Mouse (Mus musculus): ENCODE data around the gene E2f1.

E2f1 gene

DNA sequence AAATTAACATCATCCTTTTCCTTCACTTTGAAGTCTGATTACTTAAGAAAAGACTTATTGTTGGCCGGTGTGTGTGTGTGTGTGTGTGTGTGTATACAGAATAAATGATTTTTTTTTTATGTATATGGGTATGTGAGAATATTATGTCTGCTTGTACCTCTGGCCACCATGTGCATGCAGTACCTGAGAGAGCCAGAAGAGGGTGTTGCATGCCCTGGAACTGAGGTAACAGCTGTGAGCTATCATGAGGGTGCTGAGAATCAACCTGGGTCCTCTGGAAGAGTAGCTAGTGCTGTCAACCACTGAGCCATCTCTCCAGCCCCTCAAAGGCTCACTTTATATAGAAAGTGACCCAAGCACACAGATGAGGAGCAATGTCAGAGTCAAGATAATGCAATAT lies 11.7 kb upstream of the E2f1 start:
- no peak for DNase-seq

DNA sequence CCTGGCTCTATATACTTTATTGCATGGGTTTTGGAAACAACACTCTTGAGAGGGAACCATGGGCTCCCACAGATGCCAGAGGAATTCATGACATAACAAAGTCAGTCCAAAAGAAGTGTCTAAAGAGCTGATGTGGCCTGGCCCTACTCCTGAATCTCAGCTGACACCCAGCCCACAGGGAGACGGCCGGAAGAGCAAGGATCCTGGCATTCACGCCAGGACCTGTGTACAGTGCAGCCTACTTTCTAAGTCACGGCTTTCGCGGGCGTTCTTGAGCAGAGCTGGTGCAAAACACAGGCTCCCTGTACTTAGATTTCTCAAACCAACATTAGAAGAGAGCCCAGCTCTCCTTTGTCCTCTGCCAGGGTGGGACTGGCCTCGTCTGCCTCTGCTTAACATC lies 10.9 kb upstream of the E2f1 start:
- no peak for DNase-seq

DNA sequence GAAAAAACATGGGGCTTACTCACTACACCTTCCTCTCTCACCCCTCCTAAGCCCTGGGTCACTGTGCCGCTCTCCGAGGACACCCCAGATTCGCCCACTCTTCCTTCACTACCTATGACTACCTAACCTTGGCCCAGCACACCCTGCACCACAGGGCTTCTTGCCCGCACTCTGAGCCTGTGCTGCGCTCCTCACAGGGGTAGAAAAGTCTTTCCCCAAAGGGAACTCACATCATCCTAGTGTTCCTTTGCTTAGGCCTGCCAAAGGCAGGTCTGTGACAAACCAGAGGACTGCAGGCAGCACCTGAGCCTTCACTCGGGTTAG lies 8.0 kb upstream of the E2f1 start:
- no peak for DNase-seq

DNA sequence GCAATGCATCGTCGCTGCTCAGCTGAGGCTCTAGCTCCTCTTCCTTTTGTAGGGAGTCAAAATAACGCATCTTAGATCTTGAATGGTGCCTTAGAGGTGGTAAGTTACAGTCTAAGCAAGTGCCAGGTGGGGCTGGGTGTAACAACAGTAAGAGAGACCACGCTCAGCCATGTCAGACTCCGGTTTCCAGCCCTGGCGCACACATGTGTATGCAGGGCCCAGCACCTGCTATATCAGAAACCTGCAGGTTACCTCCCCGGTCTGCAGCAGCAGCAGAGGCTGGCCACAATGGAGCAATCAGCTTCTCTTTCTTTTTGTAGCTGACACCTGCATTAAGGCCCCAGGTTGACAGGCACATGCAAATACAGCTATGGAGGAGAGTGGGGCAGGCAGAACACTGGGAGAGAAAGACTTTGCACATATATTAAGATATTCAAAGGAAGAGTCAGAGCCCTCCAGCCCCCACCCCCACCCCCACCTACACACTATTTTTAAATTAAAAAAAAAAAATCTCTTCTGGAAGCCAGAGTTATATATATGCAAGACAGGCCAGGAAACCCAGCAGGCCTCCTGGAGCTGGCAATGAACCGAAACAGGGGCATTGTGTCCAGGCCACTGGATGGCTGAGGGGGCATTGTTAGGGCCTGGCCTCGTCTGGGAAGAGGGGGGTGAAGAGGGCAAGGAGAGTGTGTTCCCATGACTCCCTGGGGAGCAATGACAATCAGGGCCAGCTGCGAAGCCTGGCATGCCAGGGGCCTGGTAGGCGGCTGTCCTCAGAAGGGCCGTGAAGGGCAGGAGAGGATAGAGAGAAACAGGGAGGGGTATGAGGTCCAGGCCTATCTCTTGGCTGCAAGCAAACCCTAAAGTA lies 7.4 kb upstream of the E2f1 start:
- no peak for DNase-seq

DNA sequence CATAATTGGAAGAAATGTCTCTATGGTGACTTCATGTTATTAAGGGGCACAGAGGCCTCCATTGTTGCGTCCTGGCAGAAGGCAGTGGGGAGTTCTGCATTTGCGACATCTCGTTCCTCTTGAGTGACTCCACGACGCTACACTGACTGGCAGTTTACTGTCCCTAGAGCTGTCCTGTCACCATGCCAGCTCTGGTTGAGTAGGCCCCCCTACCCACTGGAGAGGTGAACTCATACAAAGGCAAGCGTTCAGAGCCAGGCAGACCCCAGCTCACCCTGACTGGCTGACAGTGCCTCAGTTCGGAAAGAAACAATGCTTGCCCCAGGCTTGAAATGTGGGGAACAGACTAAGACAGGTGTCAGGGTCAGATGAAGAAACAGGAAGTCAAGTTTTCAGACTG lies 4.6 kb upstream of the E2f1 start:
- DNase-seq = no peak

DNA sequence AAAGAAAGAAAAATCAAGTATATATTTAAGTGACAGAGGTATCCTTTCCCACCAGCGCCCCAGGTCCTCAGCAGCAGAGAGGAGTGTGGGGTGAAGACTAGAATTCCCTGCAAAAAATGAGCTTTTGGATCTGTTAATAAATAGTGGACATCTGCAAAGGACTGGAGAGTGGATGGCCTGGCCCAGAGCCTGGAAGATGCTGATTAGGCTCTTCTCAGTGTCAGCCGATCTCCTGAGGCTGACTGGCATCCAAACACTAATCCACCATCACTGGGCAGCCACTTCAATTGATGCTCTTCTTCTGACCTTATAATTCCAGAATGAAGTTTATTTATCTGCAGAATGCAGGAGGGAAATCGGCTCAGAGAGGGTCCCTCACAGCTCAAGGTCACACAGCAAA lies 3.3 kb upstream of the E2f1 start:
- no peak for DNase-seq

DNA sequence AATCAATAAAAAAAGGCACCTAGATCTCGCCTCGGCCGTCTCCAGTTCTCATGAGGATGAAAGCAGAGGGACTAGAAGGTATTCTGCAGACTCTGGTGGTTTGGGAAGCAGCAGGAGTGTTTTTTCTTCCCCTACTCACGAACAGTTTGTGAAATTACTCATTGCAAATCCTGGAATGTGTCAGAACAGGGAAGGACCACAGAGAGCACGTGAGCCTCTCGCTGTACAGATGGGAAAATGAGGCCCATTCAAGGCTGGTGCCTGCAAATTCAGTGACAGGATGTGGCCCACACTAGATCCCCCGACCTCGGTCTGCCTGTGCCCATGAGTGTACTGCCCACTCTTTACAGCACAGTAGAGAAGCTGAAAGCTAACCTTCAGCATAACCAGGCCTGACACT lies 2.3 kb upstream of the E2f1 start:
- no peak for DNase-seq

DNA sequence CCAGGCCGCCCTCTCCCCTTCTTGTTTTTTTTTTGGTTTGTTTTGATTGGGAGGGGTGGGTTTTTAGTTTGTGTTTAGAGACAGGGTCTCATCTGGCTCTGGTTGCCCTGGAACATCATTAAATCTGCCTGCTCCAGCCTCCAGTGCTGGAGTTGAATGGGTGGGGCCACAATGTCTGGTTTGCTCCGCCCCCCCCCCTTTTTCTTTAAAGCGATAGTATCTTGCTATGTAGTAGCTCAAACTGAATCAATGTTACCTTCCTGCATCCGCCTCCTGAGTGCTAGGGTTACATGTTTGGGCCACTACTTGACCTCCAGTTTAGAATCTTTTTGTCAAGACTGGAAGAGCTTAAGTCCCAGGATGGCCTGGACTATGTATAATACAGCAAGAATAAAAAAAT lies 1.6 kb upstream of the E2f1 start:
- DNase-seq = no peak

DNA sequence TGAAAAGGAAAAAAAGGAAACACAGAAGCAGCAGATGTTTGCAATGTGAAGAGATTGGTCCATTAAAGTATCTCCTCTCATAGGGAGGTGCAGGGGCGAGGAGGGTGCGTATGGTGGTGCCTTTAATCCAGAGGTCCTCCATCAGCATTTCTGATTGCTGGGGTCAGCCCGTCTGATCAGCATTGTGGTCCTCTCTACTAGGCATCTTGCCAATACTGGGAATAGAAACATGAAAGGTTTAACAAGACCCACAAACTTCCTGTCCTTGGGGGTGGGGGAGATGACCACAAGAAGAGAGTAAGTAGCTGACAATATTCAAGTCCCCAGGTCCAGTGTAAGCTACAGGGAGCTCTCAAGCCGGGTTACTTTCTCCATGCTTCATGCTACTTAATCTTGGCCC lies 974 bp upstream of the E2f1 start:
- no peak for DNase-seq

DNA sequence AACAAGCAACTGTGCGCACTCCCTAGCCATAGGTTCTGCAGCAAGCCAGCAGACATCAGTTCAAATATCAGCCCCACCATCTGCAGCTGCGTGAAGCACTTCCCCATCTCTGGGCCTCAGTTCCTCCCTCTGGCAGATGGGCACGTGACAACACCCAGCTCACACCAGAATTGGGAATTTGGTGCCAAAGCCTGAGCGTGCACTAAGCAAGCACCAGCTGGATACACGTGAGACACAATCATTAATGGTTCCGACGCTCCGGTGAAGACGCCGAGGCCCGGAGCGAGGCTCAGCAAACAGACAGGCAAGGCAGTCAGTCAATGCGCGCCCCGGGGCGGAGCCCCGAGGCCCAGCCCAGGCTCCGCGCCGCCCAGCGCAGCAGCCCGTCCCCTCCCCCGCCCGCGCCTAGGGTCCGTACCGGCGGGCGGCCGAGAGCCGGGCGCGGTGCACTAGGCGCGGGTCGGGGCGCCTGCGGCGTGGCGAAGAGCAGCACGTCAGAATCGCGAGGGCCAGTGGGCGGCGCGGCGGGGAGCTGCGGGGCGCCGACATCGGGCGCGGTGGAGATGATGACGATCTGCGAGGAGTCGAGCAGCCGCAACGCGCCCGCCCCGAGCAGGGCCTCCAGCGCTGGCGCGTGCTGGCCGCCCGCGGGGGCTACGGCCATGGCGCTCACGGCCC lies 482 bp downstream of the E2f1 start:
- no peak for DNase-seq

DNA sequence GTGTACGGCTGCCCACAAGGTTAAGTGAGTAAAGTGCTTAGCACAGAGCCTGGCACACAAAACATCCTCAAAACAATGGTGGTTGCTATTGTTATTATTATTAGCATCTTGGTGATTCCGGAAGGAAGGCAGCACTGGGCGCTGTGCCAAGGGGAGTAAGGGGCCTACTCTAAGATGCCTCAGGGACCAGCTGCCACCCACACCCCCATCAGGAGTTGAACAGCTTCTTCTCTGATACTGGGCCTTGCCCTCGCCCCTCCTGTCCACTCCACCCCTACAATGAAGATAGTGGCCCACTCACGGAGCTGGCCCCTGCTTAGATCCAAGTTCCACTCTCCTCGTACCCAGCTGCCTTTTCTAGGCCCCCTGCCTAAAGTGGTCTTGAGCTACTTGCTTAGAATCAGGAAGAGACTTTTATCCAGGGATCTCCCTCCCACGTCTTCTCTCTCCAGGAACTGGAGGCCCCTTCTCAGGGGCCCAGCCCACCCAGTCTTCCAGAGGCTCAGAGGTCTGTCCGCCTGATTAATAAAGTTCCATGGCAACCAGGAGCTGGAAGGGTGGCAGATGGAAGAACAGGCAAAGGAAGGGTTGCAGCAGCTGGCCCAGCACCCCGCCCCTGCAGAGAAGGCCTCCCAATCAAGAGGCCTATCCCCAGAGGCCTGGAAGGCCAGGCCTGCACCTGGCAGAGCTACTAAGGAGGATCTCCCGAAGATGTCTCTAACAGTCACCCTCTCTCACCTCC lies 1.2 kb downstream of the E2f1 start:
- DNase-seq = no peak

DNA sequence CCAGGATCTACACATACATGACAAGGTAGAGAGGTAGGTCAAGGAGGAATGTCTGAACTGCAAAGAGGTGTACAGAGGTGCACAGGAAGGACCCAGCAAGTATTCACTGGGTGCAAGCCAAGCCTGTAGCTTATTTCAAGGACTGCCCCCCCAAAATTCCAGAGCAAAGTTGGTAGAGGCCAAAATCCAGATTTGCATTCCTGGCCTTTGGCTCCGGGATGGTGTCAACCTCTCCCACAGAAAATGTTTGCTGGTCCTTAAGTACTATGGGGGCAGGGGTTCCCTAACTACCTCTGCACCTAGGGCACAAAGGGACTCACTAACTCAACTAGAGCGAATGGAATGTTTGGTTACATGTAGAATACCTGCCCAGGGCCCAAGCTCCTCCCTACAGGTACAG lies 1.9 kb downstream of the E2f1 start:
- no peak for DNase-seq

DNA sequence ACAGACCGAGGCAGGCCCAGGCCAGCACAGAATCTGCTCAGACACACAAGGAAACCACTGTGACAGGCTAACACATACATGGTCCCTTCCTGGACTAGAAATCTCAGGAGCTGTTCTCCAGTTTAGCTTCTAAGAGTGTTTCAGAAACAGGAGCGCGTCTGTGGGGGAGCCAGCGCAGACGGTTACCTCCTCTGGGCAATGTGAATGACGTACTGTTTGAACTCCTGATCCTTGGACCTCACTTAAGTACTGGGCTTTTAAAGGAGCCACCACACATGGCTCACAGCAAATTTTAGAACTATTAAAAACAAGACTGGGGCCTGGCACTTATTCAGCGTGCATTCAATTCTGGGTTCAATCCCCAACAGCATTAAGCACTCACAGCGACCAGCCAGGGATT lies 3.1 kb downstream of the E2f1 start:
- peak; percentile 46 for DNase-seq

DNA sequence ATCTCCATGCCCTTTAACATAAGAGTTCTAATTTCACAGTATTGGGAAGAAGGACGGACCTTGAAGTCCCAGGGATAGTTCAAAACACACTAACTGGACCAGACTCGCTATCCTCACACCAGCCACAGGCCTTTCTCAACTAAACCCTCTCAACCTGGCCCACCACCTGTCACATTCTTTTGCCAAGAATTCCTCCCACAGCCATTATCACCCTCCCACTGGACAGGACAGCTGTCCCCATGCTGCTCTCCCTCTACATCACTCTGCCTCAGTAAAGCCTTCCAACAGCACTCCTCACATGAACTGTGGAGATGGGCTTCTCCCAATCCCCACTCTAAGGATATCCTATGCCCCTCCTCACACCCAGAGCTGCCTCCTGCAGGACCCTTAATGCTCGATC lies 4.1 kb downstream of the E2f1 start:
- no peak for DNase-seq

DNA sequence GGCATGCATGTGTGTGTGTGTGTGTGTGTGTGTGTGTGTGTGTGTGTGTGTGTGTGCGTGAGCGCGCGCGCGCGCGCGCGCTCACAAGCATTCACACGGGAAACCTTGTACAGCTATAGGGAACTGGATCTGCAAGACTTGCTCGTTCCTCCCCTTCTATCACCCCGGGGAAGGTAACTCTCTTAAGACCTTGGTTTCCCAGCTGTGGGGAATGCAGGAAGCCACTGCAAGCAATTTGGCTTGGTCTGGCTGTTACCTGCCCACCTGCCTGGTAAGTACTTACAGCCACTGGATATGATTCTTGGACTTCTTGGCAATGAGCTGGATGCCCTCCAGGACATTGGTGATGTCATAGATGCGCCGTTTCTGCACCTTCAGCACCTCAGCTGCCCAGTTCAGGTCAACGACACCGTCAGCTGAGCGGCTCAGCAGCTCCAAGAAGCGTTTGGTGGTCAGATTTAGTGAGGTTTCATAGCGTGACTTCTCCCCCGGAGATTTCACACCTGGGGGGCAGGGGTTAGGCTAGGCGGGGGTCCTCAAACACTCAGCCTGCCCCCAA lies 6.0 kb downstream of the E2f1 start:
- peak; percentile 80 for DNase-seq

DNA sequence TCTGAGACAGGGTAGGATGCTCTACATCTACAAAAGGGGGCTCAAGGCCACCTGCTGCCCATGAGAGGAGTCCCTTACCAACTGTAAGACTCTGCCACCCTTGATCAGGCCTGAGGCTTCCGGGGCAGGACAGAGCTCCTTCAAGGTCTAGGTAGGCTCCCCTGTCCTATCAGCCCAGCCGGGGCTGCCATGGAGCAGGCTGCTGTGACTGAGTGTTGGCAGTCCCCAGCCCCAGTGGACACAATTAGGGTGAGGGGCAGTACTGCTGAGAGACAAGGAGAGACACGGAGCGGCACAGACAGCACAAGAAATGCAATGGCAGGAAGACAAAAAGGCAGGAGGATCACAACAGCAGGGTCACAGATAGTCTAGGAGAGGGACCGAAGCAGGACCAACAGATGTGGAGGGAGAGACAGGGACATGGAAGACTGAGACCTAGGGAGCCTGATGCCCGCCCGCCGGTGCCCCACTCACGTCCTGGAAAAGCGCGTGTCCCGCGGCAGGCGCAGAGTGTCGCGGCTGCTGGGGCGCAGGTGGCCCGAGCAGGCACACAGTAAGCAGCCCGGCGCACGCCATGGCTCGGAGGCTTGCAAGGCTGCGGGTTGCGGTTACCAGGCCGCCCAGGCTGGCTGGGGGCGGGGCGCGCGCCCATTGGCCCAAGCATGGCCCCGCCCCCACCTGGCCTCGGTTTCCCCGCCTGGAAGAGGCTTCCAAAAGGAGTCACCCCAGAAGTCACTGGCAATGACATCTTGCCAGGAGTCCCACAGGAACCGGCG lies 11.2 kb downstream of the E2f1 start, which contains the start of gene Necab3:
Necab3 (minus strand) TSS at position 627 of the 776 bp plus-strand sequence.
- no peak for DNase-seq

DNA sequence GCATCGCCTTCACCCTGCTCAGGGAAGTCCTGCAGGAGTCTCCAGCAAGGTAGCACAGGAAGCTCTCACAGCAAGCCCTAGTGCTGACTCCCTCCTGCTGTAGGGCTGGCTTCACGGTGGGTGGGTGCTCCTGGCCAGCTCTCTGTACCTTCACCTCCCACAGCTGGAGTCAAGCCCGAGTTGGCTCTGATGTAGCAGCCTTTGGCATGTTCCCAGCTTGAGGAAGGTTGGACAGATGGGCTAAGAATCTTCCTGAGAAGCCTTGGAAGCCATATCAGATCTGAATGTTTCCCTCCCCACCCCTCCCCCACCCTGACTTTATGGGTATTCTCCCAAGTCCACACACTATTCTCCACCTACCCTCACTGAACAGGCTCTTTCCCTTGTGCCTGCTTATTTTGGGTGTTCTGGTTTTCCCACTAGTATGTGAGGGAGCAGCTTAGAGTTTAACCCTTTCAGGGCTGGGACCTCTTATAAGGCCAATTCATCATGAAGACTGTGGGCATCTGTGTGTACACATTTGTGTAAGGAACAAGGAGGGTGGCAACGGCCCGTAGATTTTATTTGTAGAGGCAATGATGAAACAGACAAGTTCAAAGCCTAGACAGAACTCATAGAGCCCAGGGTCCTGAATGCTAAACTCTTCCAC lies 12.4 kb downstream of the E2f1 start:
- DNase-seq = no peak

DNA sequence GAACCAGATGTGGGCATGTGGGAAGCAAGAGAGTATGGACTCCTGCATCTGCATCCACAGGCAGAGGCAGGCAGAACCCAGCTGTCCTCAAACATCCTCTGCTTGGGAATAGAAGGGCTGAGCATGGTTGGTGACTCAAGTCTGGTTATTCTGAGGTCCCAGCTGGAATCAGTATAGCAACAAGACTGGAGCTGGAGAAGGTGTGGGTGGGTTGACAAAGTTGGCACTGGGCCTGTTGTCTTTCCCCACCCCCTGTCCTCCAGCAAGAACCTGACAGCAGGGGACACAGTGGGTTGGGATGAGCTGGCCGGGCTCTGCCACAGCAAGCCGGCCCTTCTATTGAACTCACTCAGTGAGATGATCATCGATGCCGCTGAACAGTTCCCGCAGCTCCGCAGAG lies 14.5 kb downstream of the E2f1 start:
- DNase-seq = no peak

DNA sequence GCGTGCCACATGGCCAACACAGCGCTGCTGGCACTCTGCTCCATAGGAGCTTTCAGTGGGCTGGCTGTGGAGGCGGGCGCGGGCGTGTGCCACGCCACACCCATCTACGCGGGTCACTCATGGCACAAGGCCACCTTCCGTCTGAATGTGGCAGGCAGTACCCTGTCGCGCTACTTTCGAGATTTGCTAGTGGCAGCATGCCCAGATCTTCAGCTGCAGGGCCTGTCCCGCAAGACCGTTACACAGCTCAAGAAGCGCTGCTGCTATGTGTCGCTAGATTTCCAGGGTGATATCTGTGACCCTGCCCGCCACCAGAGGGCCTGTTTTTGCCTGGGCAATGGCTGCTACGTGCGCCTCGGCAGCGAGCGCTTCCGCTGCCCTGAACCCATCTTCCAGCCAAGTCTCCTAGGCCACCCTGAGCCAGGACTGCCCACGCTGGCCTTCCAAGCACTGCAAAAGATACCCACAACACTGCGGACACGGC lies 17.2 kb downstream of the E2f1 start:
- DNase-seq = peak; percentile 45

DNA sequence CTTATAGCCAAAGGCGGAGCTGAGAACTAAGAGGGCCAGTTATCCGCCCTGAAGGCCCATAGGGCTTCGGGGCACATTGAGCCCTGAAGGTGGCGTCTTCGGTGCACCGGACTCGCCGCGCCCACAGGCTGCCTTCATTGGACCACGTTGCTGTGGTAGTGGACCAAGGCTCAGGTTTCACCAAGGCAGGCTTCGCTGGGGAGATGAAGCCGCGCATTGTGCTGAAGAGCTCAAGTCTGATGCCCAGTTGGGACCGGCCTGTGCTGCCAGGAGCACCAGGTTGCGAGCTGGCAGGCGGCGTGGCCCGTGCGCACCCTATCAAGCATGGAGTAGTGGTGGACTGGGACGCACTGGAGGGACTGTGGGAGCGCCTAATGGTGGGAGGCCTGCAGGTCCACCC lies 17.8 kb downstream of the E2f1 start:
- no peak for DNase-seq

DNA sequence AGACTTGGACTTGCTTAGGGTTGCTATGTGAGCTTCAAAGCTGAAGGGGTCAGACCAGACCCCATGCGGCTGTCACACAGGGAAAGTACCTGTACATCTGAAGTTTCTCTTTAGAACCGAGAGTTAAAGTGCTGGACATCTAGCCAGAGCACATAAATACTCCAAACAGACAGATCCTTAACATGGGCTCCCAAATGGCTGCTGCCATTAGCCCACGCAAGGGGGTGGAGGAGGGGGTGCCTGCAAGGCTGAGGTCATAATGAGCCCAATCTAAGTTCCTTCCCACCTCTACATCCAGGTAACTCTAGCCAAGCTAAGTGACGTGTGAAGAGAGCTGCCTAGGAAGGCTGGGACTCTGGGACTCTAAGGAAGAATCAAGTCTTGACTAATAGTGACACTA lies 18.2 kb downstream of the E2f1 start, which contains the start of gene Actl10:
Actl10 (plus strand) TSS at position 301 of the 400 bp plus-strand sequence.
- no peak for DNase-seq

DNA sequence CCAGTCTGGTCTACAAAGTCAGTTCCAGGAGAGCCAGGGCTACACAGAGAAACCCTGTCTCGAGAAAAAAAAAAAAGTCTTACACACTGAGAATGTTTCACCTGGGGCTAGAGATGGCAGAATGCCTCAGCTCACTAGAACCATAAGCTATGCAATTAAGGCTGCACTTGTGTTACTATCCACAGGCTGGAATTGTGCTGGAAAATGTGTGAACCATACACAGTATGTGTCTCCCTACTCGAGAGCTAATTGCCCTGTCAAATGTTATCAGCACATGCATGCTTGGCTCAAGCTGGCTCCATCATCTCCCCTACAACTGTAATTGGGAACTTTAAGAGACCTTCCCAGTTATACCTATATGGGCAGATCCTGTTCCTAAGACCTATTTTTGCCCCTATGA lies 18.8 kb downstream of the E2f1 start:
- DNase-seq = no peak
